Mouse (Mus musculus) retina, postnatal 7 days (tissue): ENCODE results near the gene Whrn.

ENCODE experiments used
- DNase-seq: peaks from one replicate; pipeline ENCODE4 v3.0.0-alpha.2; 2012; ENCODE audit warnings: low read depth, low spot score

Gene Whrn

GRCm38 (mm10) chr4:63495915-63496278 is at the start of gene Whrn:
Gene Whrn, minus strand, starts transcription at chr4:63495991.
- peak; percentile 54 for DNase-seq

GRCm38 (mm10) chr4:63545231-63545958 is 49.6 kb upstream of the Whrn start:
- DNase-seq = no peak

- peak; percentile 91 for DNase-seq
These were observed 48.9 kb upstream of the Whrn start, which contains the start of gene Atp6v1g1 for GRCm38 (mm10) chr4:63544494-63545230. Gene Atp6v1g1, plus strand, starts transcription at chr4:63544772.

- no peak for DNase-seq
These were observed 48.1 kb upstream of the Whrn start for GRCm38 (mm10) chr4:63543746-63544493.

- no peak for DNase-seq
These were observed 46.4 kb upstream of the Whrn start for GRCm38 (mm10) chr4:63542209-63542608.

GRCm38 (mm10) chr4:63537602-63538001 is 41.8 kb upstream of the Whrn start:
- DNase-seq = no peak

GRCm38 (mm10) chr4:63530409-63530808 is 34.6 kb upstream of the Whrn start:
- DNase-seq = no peak

- no peak for DNase-seq
These were observed 33.2 kb upstream of the Whrn start for GRCm38 (mm10) chr4:63528946-63529345.

- DNase-seq = no peak
These were observed 29.7 kb upstream of the Whrn start for GRCm38 (mm10) chr4:63525514-63525913.

- DNase-seq = no peak
These were observed 26.1 kb upstream of the Whrn start for GRCm38 (mm10) chr4:63521813-63522419.

- DNase-seq = no peak
These were observed 19.2 kb upstream of the Whrn start for GRCm38 (mm10) chr4:63515021-63515420.

- DNase-seq = no peak
These were observed 18.7 kb upstream of the Whrn start for GRCm38 (mm10) chr4:63514454-63514984.

- no peak for DNase-seq
These were observed 17.1 kb upstream of the Whrn start for GRCm38 (mm10) chr4:63512921-63513320.

GRCm38 (mm10) chr4:63508232-63508631 is 12.4 kb upstream of the Whrn start:
- DNase-seq = peak; percentile 51

GRCm38 (mm10) chr4:63507478-63507877 is 11.7 kb upstream of the Whrn start:
- DNase-seq = no peak

- DNase-seq = no peak
These were observed 8.2 kb upstream of the Whrn start for GRCm38 (mm10) chr4:63503949-63504348.

GRCm38 (mm10) chr4:63501050-63501449 is 5.3 kb upstream of the Whrn start:
- no peak for DNase-seq

GRCm38 (mm10) chr4:63498346-63498745 is 2.6 kb upstream of the Whrn start:
- no peak for DNase-seq

GRCm38 (mm10) chr4:63496312-63496711 is 521 bp upstream of the Whrn start:
- no peak for DNase-seq

- DNase-seq = no peak
These were observed 550 bp downstream of the Whrn start for GRCm38 (mm10) chr4:63494967-63495914.
